Comparison of ENCODE assay signal across 9 mouse cellular contexts in the genomic region with DNA sequence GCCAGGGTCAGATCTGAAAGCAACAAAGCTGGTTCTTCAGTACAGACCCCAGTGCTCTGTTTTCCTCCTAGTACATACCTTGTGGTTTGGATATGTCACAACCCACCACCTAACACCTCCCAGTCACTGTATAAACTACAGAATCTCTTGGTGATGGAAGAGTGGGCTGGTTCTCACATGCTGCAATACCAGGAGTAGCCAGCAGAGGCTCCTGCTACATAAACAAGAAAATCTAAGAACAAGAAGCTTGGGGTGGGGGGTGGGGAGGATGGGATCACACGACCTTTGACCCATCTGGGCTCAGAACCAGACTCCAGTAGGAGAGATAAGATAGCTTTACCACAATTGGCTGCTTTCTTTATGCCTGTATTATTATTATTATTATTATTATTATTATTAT. TPM values are rescaled to one million over a fixed set of nuclear protein-coding genes. Genes with fewer than 3 reads are reported as not detected.
DNase-seq lines count a peak whose midpoint lies in the region; ATAC-seq lines count a peak whose summit lies in the region.
"Had no signal": no experiment of that assay in that cellular context is flagged by ENCODE, and none has a peak within 500 bp of the region (broad histone marks: within the 10 kb centered on the region; RNA-seq: fewer than 3 reads in every experiment).

No protein-coding gene starts in this region.

- H3K27me3 ChIP-seq in kidney, embryonic 16.5 days (ENCODE audit: insufficient read depth, low read length), result no peaks in the 10 kb centered on the region

- no peaks in the 10 kb centered on the region for H3K36me3 ChIP-seq in kidney, embryonic 16.5 days (ENCODE audit: insufficient read depth, low read length)

- 22% methylated on average over 1 of the region's 1 CpGs for WGBS in kidney, embryonic 16.5 days

- no peaks in the 10 kb centered on the region for H3K4me1 ChIP-seq in kidney, embryonic 16.5 days (ENCODE audit: insufficient read depth, low read length)

- peak; percentile 24 for DNase-seq in kidney, adult 9 months
- DNase-seq in A20 (ENCODE audit: low read depth, low spot score) (peak; percentile 67), NIH3T3 (ENCODE audit: low read depth) (peak; percentile 52)
- peak; percentile 70 for DNase-seq in induced T-regulatory cell, adult 2 months (ENCODE audit: low read depth)
- no peak for DNase-seq in frontal cortex, postnatal 36 days (ENCODE audit: low spot score in 2 of 2)
- no peak for DNase-seq in ovary, postnatal 36 days (ENCODE audit: low spot score)
- no peak for DNase-seq in gastrocnemius, adult 18-20 months (ENCODE audit: low spot score)

- no peak overlapping the region for H3K4me3 ChIP-seq in kidney, embryonic 16.5 days (ENCODE audit: low read length)
- H3K4me3 ChIP-seq: myocyte had no signal

- H3K27ac ChIP-seq in kidney, embryonic 16.5 days (ENCODE audit: low read length), result no peak overlapping the region

- H3K9ac ChIP-seq in kidney, embryonic 16.5 days (replicated peaks; ENCODE audit: low read length), result no peak overlapping the region

- no peak for ATAC-seq in kidney, embryonic 16.5 days (ENCODE audit: low FRiP score, low TSS enrichment)

- H3K4me2 ChIP-seq in kidney, embryonic 16.5 days (replicated peaks; ENCODE audit: low read depth, low read length), result no peak overlapping the region

- H3K9me3 ChIP-seq in kidney, embryonic 16.5 days (ENCODE audit: low read length), result no peaks in the 10 kb centered on the region

RNA-seq across cellular contexts. Expression of a gene that starts 8.0 kb away (rescaled TPM):
- 0.12 and 0.15 TPM in 2 replicates for polyA plus RNA-seq in kidney, embryonic 16.5 days (2015; fragmentation: Nextera tagmentation; extraction: Ambion mirVana)
- not detected for total RNA-seq in gastrocnemius, adult 18-20 months (2021)
- polyA plus RNA-seq: myocyte had no signal

RNA-seq across cellular contexts. Expression of a gene that starts 28.5 kb away (rescaled TPM):
- polyA plus RNA-seq in kidney, embryonic 16.5 days (2015; fragmentation: Nextera tagmentation; extraction: Ambion mirVana), result not detected in 2 replicates
- total RNA-seq in gastrocnemius, adult 18-20 months (2021), result not detected
- polyA plus RNA-seq: myocyte had no signal

Comparison
In these comparisons a context has a peak if more than half of its experiments do, and no peak if none do; other contexts are left out.
1. DNase-seq: peak in kidney, adult 9 months (single experiment), A20 (single experiment), NIH3T3 (single experiment) and induced T-regulatory cell, adult 2 months (single experiment); none in frontal cortex, postnatal 36 days (0 of 2), ovary, postnatal 36 days (single experiment) and gastrocnemius, adult 18-20 months (single experiment).